Mouse (Mus musculus) lung, postnatal 4 days (tissue): Measurements from ENCODE around the gene Fam126b.
A peak's percentile ranks its signal among the peaks of the same experiment; 100 is the strongest.
"Not testable (repeated sequence)": the region's sequence is repeated elsewhere in the genome, so short reads cannot be mapped to it uniquely, and the experiment has no call there.

Experiments
- DNase-seq, 2 experiments: peaks; one replicate each; pipeline ENCODE4 v3.0.0; 2021

Fam126b gene

DNA sequence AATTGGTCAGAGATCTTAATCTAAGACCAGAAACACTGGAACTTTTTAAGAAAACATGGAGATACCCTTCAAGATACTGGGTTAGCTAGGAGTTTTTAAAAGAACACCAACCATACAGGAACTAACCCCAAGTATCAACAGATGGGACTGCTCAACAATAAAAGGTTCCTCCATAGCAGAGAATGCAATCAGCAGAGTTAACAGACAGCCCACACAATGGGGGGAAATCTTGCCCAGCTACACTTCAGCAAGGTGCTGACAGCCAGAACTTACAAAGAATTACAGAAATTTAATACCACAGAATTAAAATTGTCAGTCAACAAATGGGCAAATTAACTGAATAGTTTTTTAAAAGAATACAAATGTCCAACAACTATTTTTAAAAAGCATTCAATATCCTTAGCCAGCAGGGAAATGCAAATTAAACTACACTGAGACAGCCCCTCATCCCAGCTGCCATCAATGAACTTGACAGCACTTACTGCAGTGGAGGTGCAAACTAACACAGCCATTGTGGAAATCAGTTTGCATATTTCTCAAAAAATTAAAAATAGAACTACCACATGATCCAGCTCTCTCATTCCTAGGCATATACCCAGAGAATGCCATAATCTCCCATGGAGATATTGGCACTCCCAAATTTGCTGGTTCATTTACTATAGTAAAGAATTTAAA lies 17.5 kb downstream of the Fam126b start:
- DNase-seq, result no peak

GRCm38 (mm10) chr1:58566621-58567020 lies 19.5 kb downstream of the Fam126b start:
- DNase-seq, result no peak

DNA sequence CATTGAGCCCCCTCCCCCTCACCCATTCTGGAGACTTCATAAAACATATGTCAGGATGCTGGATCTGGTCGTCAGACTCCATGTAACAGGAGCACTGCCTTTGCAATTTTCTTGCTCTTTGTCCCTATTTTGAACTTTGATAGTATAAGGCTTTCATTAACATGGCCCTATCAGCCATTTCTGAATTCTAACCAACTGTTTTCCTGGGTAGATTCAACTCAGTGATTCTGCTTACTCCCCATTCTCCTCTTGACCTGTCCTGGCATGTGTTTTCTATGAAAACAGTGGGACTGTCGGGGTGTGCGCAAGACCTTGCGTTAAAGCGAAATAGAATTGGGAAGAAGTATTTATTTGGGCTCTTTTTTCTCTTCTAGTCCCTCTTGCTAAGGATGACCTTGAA lies 21.1 kb downstream of the Fam126b start:
- no peak for DNase-seq

GRCm38 (mm10) chr1:58562455-58562854 lies 23.7 kb downstream of the Fam126b start:
- peak in 1 of 2 experiments; percentile 63 for DNase-seq

DNA sequence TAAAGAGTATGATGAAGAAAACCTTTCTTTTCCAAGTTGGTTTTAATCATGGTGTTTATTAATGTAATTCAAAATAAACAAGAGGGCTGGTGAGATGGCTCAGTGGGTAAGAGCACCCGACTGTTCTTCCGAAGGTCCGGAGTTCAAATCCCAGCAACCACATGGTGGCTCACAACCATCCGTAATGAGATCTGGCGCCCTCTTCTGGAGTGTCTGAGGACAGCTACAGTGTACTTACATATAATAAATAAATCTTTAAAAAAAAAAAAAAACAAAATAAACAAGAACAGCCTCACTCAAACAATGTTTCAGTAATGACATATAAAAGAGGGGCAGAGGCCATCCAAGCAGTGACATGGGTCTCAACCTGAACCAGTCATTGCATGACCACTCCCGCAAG lies 25.8 kb downstream of the Fam126b start:
- not testable (repeated sequence) for DNase-seq

DNA sequence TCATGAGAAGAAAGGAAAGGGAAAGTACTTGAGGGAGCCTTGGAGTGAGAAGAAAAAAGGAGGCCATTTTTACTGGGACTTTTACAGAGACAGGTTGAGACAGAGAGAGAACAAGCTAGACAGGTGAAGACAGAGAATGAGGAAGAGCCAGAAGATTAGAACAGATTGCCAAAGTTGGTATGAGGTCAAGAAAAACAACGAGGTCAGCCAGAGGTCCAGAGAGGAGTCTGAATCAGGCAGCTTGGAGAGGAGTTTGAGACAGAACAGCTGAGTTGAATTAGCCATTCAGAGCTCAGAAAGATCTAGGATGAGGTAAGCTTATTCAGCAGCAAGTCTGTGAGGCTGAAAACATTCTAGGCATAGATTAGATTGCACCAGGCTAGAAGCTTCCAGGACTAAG lies 44.7 kb downstream of the Fam126b start:
- DNase-seq, result no peak

- no peak for DNase-seq
Observed at GRCm38 (mm10) chr1:58507249-58507648, 78.9 kb downstream of the Fam126b start.

DNA sequence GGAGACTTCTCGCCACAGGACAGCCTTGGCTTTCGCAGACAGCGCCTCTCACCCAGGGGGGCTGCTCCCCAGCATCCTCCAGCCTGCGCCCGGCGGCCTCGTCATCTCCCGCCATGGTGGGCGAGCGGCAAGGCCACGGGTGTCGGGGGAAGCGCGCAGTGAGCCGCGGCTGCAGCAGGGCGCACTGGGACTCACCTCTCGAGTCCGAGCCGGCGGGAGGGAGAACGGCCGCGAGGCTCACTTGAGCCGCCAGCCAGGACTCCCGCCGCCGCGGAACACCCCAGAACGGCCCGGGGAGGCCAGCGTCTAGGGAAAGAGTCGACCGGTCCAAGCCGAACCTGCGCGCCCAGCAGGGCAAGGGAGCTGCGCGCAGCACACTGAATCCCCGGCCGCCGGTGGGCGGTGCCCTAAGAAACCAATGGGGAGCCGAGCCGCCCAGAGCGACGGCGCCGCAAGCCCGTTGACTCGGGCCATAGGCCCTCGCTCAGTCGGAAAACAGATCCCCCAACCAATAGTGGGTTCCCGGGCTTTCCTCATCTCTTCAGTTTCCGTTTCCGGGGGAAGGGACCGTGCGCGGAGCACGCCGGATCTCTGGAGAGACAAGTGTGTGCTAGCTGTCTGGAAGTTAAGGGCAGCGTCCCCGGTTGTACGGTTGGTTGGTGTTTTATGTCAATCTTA lies 81.4 kb downstream of the Fam126b start, which contains the start of gene Orc2:
Orc2 (minus strand) TSS at position 533 of the 678 bp plus-strand sequence.
- DNase-seq, result peak; percentile 91 to 95

- DNase-seq, result no peak
Observed at GRCm38 (mm10) chr1:58503793-58504370, 82.2 kb downstream of the Fam126b start.

- DNase-seq, result no peak
Observed at GRCm38 (mm10) chr1:58503134-58503533, 83.0 kb downstream of the Fam126b start.

GRCm38 (mm10) chr1:58498758-58499157 lies 87.4 kb downstream of the Fam126b start:
- DNase-seq, result no peak

GRCm38 (mm10) chr1:58497678-58498077 lies 88.4 kb downstream of the Fam126b start:
- DNase-seq, result no peak

DNA sequence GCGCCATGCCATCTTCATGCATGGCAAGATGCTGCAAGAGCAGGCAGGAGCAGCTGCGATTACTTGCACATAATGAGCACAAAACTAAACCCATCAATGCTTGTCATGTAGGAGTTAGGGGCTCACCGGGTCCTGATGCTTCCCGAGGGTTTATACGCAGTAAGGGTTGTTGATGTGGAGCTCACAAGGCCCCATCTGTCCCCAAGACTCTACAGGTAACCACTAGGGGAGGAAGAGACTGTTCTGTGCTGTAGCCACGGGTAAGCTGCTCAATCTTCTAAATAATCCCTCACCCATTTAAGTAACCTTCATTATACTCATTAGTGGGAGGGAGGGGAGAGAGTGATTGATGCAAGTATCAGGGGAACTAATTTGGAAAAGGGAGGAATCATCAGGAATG lies 90.5 kb downstream of the Fam126b start:
- no peak for DNase-seq

- no peak for DNase-seq
Observed at GRCm38 (mm10) chr1:58482647-58483046, 103.5 kb downstream of the Fam126b start.

DNA sequence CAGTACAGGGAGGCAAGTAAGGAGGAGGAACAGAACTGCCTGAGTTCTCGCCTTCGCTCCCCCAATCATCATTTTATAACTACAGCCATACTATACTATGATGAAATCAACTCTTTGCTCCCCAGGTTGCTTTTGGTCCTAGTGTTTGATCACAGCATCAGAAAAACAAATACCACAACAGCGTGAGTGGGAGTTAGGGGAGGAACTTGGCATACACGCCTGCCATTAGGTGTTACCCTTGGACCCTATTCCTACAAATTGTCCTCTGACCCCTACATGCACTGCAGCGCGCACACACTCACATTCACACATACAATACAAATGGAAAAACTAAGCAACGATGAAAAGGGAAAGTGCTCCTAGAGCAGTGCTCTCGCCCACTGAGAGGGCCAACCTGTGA lies 110.5 kb downstream of the Fam126b start:
- DNase-seq, result no peak
